Mouse (Mus musculus) CH12.LX (cell line): Measurements from ENCODE around the gene Slc9a4. TPM values are rescaled to one million over a fixed set of nuclear protein-coding genes. Genes with fewer than 3 reads are reported as not detected.

ENCODE experiments used
- DNase-seq: peaks from one replicate; pipeline ENCODE4 v3.0.0-alpha.2; 2013; ENCODE audit errors: extremely low read depth
- H3K27ac ChIP-seq: 2 replicates; pipeline ENCODE4 v1.5.1; 2012; ENCODE audit warnings: low read depth, mild to moderate bottlenecking, control low read depth, moderate library complexity; ENCODE audit not compliant: insufficient read depth
- H3K27me3 ChIP-seq: replicated peaks from 2 replicates; pipeline ENCODE3; 2012; ENCODE audit warnings: inconsistent platforms
- H3K36me3 ChIP-seq, 2 experiments: replicated peaks in 1 of 2; 2 replicates each; pipeline versions ENCODE3 to v1.6.1; 2012; ENCODE audit warnings: inconsistent platforms in 1 of 2, low read length in 1 of 2, mild to moderate bottlenecking in 1 of 2, mixed read lengths in 1 of 2, moderate library complexity in 1 of 2; ENCODE audit not compliant: control insufficient read depth in 1 of 2, insufficient read depth in 1 of 2
- H3K4me1 ChIP-seq, 2 experiments: 2 replicates each; pipeline ENCODE4 v1.6.1; 2012; ENCODE audit warnings: inconsistent platforms in 1 of 2, moderate library complexity in 1 of 2; ENCODE audit not compliant: insufficient read depth in 2 of 2, control insufficient read depth in 1 of 2
- H3K4me2 ChIP-seq: 2 replicates; pipeline ENCODE4 v1.6.1; 2012; ENCODE audit warnings: low read depth, mild to moderate bottlenecking, control low read depth; ENCODE audit not compliant: poor library complexity, insufficient read depth, severe bottlenecking
- H3K4me3 ChIP-seq, 3 experiments: fragments of 150-350 bp in 1 of 3; sonication (generic) in 1 of 3; replicated peaks in 1 of 3; 2 replicates each; pipeline versions ENCODE3 to v1.5.1; 2011 to 2012; ENCODE audit warnings: low read depth in 2 of 3, low read length in 2 of 3, mild to moderate bottlenecking in 2 of 3, moderate library complexity in 2 of 3, control low read depth in 1 of 3, improper control_type of control experiment in 1 of 3, inconsistent platforms in 1 of 3, mixed read lengths in 1 of 3; ENCODE audit not compliant: poor library complexity in 1 of 3
- H3K79me2 ChIP-seq: replicated peaks from 2 replicates; pipeline ENCODE4 v1.6.1; 2012; ENCODE audit warnings: mild to moderate bottlenecking, moderate library complexity; ENCODE audit not compliant: control insufficient read depth, poor library complexity, insufficient read depth, severe bottlenecking; ENCODE audit errors: extremely low read depth
- H3K9ac ChIP-seq: 2 replicates; pipeline ENCODE4 v1.6.1; 2012; ENCODE audit warnings: low read depth, mild to moderate bottlenecking, control low read depth, moderate library complexity; ENCODE audit not compliant: insufficient read depth
- H3K9me3 ChIP-seq: replicated peaks from 2 replicates; pipeline ENCODE3; 2012; ENCODE audit warnings: low read length, inconsistent platforms, mixed read lengths
- CHD1 ChIP-seq: IDR thresholded peaks from 2 replicates; pipeline ENCODE4 v1.6.1; 2012; ENCODE audit warnings: low read depth, low read length, improper control_type of control experiment, inconsistent platforms
- CTCF ChIP-seq, 2 experiments: IDR thresholded peaks in 1 of 2; conservative IDR thresholded peaks in 1 of 2; 2 replicates each; pipeline ENCODE4 v1.5.1; 2011 to 2012; ENCODE audit warnings: low read depth in 2 of 2, low read length in 2 of 2, improper control_type of control experiment in 1 of 2, inconsistent platforms in 1 of 2, mild to moderate bottlenecking in 1 of 2, moderate library complexity in 1 of 2
- E2F4 ChIP-seq: IDR thresholded peaks from 2 replicates; pipeline ENCODE4 v1.6.1; 2011; ENCODE audit warnings: low read depth, low read length, improper control_type of control experiment; ENCODE audit not compliant: insufficient replicate concordance
- ELF1 ChIP-seq: IDR thresholded peaks from 2 replicates; pipeline ENCODE4 v1.6.1; 2014; ENCODE audit warnings: low read depth, mild to moderate bottlenecking, inconsistent platforms, low read length, improper control_type of control experiment
- ETS1 ChIP-seq: conservative IDR thresholded peaks from 2 replicates; pipeline ENCODE4 v1.6.1; 2012; ENCODE audit warnings: low read depth, mild to moderate bottlenecking, inconsistent platforms, low read length, improper control_type of control experiment, moderate library complexity
- MAFK ChIP-seq: IDR thresholded peaks from 2 replicates; pipeline ENCODE4 v1.6.1; 2011; ENCODE audit warnings: low read length, improper control_type of control experiment; ENCODE audit not compliant: insufficient replicate concordance
- MAX ChIP-seq: IDR thresholded peaks from 2 replicates; pipeline ENCODE4 v1.6.1; 2011; ENCODE audit warnings: low read length, improper control_type of control experiment
- MEF2A ChIP-seq: IDR thresholded peaks from 2 replicates; pipeline ENCODE4 v1.6.1; 2014; ENCODE audit warnings: low read depth, mild to moderate bottlenecking, inconsistent platforms, low read length, improper control_type of control experiment, borderline replicate concordance
- NELFE ChIP-seq: IDR thresholded peaks from 2 replicates; pipeline ENCODE4 v1.6.1; 2011; ENCODE audit warnings: low read depth, low read length, improper control_type of control experiment
- PAX5 ChIP-seq: IDR thresholded peaks from 2 replicates; pipeline ENCODE4 v1.6.1; 2012; ENCODE audit warnings: low read length, inconsistent platforms, mixed read lengths
- POLR2A ChIP-seq: IDR thresholded peaks from 2 replicates; pipeline ENCODE4 v1.6.1; 2011; ENCODE audit warnings: low read depth, mild to moderate bottlenecking, improper control_type of control experiment, low read length
- POLR2AphosphoS2 ChIP-seq: IDR thresholded peaks from 2 replicates; pipeline ENCODE4 v1.6.1; 2011; ENCODE audit warnings: low read depth, low read length, improper control_type of control experiment
- RCOR1 ChIP-seq: conservative IDR thresholded peaks from 2 replicates; pipeline ENCODE4 v1.6.1; 2012; ENCODE audit warnings: low read depth, mild to moderate bottlenecking, inconsistent platforms, low read length, improper control_type of control experiment
- SMC3 ChIP-seq: IDR thresholded peaks from 2 replicates; pipeline ENCODE4 v1.6.1; 2011; ENCODE audit warnings: low read depth, low read length, improper control_type of control experiment
- TBP ChIP-seq: conservative IDR thresholded peaks from 2 replicates; pipeline ENCODE4 v1.6.1; 2011; ENCODE audit warnings: low read depth, low read length, improper control_type of control experiment
- USF2 ChIP-seq: conservative IDR thresholded peaks from 2 replicates; pipeline ENCODE4 v1.6.1; 2011; ENCODE audit warnings: low read depth, low read length, improper control_type of control experiment
- ZMIZ1 ChIP-seq: IDR thresholded peaks from 2 replicates; pipeline ENCODE4 v1.6.1; 2012; ENCODE audit warnings: low read depth, mild to moderate bottlenecking, inconsistent platforms, low read length, improper control_type of control experiment
- dilution Hi-C: fragments of 300-500 bp; cut with MboI; formaldehyde crosslinking; loops from 2 replicates; pipeline ENCODE4 v1.14.3; 2020; ENCODE audit warnings: low sequenced_read_pairs; ENCODE audit not compliant: extremely low pct_unique_long_range_greater_than_20kb, extremely low pct_ligation_motif_present
- in situ Hi-C: fragments of 300-500 bp; cut with MboI; formaldehyde crosslinking; loops from 3 replicates; pipeline ENCODE4 v1.14.3; 2019; ENCODE audit warnings: low sequenced_read_pairs, low pct_ligation_motif_present, low pct_unique_long_range_greater_than_20kb, mixed read lengths
- polyA plus RNA-seq: library from polyadenylated mRNA; unstranded; fragments of >175 nt; gene quantifications from 2 replicates; pipeline ENCODE4 v1.2.1, GENCODE M21; 2012; ENCODE audit warnings: low read depth; ENCODE audit not compliant: insufficient read length
- total RNA-seq, 2 experiments: library from RNA; depleted of rRNA; stranded (reverse); fragments of 300-350 nt in 1 of 2; fragments of >200 nt in 1 of 2; gene quantifications; 2 replicates each; pipeline ENCODE4 v1.2.3; 2012 to 2014

The Slc9a4 gene
- total and polyA plus RNA-seq, 3 experiments, result 0.07 to 0.31 TPM; not detected in 1

GRCm38 (mm10) chr1:40580269-40580668, 388 bp downstream of the Slc9a4 start:
- H3K36me3 ChIP-seq, result no peaks in the 10 kb centered on the region
- TF ChIP-seq RCOR1 (no peak), PAX5 (no peak), CHD1 (no peak), MEF2A (no peak), USF2 (no peak), TBP (no peak), ETS1 (no peak)
- no peaks in the 10 kb centered on the region for H3K27me3 ChIP-seq
- no peak overlapping the region for H3K4me3 ChIP-seq
- H3K4me1 ChIP-seq, result peaks cover 0 to 4% of the 10 kb centered on the region in 2 experiments; a peak in 1 of 4 replicates
- H3K4me2 ChIP-seq, result no peak overlapping the region
- dilution Hi-C loops, result no loop called here
- in situ Hi-C loops, result loop anchor here (10.0 kb wide), 1 partner anchor 75 kb away; no protein-coding TSS in a partner anchor
- no peak for DNase-seq
- no peak overlapping the region for H3K27ac ChIP-seq
- no peaks in the 10 kb centered on the region for H3K9me3 ChIP-seq
- no peak overlapping the region for H3K9ac ChIP-seq
- no peaks in the 10 kb centered on the region for H3K79me2 ChIP-seq

GRCm38 (mm10) chr1:40586776-40587175, 6.9 kb downstream of the Slc9a4 start:
- in situ Hi-C loops (loop anchor here (10.0 kb wide), 1 partner anchor 68 kb away; no protein-coding TSS in a partner anchor), dilution Hi-C loops (no loop called here)
- Histone ChIP-seq H3K4me1 (peaks cover 0 to 6% of the 10 kb centered on the region in 2 experiments; a peak in 2 of 4 replicates), H3K4me2 (no peak overlapping the region), H3K79me2 (no peaks in the 10 kb centered on the region), H3K36me3 (no peaks in the 10 kb centered on the region), H3K27me3 (no peaks in the 10 kb centered on the region), H3K9ac (no peak overlapping the region), H3K9me3 (peaks cover 2% of the 10 kb centered on the region), H3K4me3 (no peak overlapping the region), H3K27ac (no peak overlapping the region)
- TF ChIP-seq NELFE (no peak), ELF1 (no peak), CTCF (conservative IDR thresholded peaks at IDR 0.05 in 1 of 2, IDR thresholded peaks at IDR 0.05 in 1 of 2; ENCODE audit: low read depth in 2 of 2, low read length in 2 of 2) (no peak), ZMIZ1 (no peak), SMC3 (no peak), MAX (no peak), POLR2A (no peak), TBP (no peak)
- no peak for DNase-seq

DNA sequence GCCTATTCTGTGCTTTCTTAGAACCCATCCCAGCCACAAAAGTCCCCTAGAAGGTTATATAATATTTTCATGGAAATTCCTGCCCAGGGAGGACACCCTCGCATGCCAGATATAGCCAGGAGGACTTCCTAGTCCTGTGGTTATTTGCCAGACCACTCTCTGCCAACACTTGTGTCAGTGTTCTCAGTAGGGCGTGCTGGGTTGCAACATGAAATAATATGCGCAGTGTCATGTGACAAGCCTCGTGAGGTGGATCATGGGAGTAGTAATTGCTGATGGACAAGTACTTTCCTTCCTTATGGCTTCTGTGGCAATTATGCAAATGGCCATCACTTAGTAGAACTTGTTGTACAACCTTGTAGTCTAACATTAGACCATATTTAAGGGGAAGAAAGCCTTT, 11.1 kb downstream of the Slc9a4 start:
- H3K4me3 ChIP-seq, result no peak overlapping the region
- no peaks in the 10 kb centered on the region for H3K27me3 ChIP-seq
- peaks cover 2% of the 10 kb centered on the region for H3K9me3 ChIP-seq
- H3K9ac ChIP-seq, result no peak overlapping the region
- no peak overlapping the region for H3K27ac ChIP-seq
- no peaks in the 10 kb centered on the region for H3K36me3 ChIP-seq
- no peak for TF ChIP-seq MAFK
- no peak for TF ChIP-seq USF2
- TF ChIP-seq CHD1, result no peak
- no peak for TF ChIP-seq POLR2AphosphoS2
- no peak for TF ChIP-seq ETS1
- TF ChIP-seq E2F4, result no peak
- no peak overlapping the region for H3K4me2 ChIP-seq
- dilution Hi-C loops (no loop called here), in situ Hi-C loops (no loop called here)
- no peaks in the 10 kb centered on the region for H3K79me2 ChIP-seq
- H3K4me1 ChIP-seq, result peaks cover 0 to 3% of the 10 kb centered on the region in 2 experiments; a peak in 1 of 4 replicates
- no peak for DNase-seq
